Mouse (Mus musculus) splenic B cell, adult 2 months (primary cell): ENCODE data around the gene Arhgap28.

Experiments
- DNase-seq: peaks from one replicate; pipeline ENCODE4 v3.0.0-alpha.2; 2011; ENCODE audit warnings: low read depth, low spot score
- H3K27me3 ChIP-seq: 2 replicates; pipeline ENCODE4 v1.6.1; 2012; ENCODE audit warnings: mild to moderate bottlenecking, low read length, moderate library complexity, mixed read lengths; ENCODE audit not compliant: control insufficient read depth, poor library complexity, insufficient read depth, severe bottlenecking
- H3K36me3 ChIP-seq: 2 replicates; pipeline ENCODE4 v1.6.1; 2012; ENCODE audit warnings: mild to moderate bottlenecking, low read length, moderate library complexity, mixed read lengths; ENCODE audit not compliant: control insufficient read depth, poor library complexity, insufficient read depth, severe bottlenecking

The Arhgap28 gene

GRCm38 (mm10) chr17:67930957-67931356 is 73.0 kb downstream of the Arhgap28 start:
- no peaks in the 10 kb centered on the region for H3K27me3 ChIP-seq
- no peak for DNase-seq
- no peaks in the 10 kb centered on the region for H3K36me3 ChIP-seq

- no peaks in the 10 kb centered on the region for H3K27me3 ChIP-seq
- H3K36me3 ChIP-seq, result no peaks in the 10 kb centered on the region
- DNase-seq, result no peak
Observed at GRCm38 (mm10) chr17:67930467-67930866, 73.5 kb downstream of the Arhgap28 start.

DNA sequence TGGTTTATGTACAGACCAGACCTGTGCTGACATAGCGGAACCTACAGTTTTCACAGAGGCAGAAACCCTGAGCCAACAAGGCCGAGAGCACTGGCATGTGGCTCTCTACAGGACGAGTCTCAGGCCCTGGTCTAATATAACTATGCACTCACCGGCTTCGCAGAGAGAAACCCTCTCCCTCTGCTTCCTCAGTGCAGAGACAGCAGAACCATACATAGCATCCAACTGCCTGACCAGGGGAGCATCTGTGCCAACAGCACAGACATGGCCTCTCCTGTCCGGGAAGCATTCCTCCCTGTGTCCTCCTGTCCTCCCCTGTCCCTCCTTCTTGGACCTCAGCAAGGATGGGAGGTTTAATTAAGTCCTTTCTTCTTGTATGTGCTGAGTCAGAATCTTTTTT is 75.6 kb downstream of the Arhgap28 start:
- H3K36me3 ChIP-seq, result no peaks in the 10 kb centered on the region
- DNase-seq, result no peak
- no peaks in the 10 kb centered on the region for H3K27me3 ChIP-seq

GRCm38 (mm10) chr17:67927864-67928263 is 76.1 kb downstream of the Arhgap28 start:
- no peak for DNase-seq
- Histone ChIP-seq H3K36me3 (no peaks in the 10 kb centered on the region), H3K27me3 (no peaks in the 10 kb centered on the region)

DNA sequence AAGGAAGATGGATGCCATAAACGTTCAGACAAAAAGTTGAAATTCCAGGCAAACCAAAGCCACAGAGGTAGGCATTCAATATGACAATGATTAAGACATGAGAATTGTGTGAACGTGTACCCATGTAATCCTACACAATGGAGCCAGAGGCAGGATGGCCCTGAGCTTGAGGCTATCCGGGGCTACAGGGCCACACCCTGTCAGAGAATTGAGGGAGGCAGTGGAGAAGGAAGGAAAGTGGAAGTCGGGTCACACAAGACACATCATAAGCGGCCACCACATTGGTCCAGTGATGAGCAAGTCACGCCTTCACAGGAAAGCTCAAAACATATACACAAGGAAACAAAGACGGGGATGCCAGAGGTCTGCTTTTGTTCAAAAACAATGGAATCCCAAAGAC is 84.0 kb downstream of the Arhgap28 start:
- DNase-seq, result no peak
- no peaks in the 10 kb centered on the region for H3K27me3 ChIP-seq
- H3K36me3 ChIP-seq, result no peaks in the 10 kb centered on the region

DNA sequence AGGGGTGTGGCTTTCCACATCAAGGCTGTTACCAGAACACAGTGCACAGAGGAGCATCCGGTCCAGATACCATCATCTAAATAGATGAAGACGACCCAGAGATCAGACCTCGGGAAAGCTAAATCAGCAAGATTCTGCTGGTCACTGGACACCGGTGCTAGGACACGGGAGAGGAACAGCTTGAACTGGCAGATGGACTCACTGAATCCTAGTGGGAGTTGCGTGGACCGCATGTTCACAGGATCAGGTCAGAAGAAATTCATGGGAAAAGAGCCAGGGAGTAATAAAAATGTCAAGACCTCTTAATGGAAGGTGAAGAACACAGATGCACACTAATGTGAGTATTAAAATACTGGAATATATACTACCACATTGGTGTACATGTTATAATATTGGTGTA is 85.7 kb downstream of the Arhgap28 start:
- H3K27me3 ChIP-seq, result no peaks in the 10 kb centered on the region
- DNase-seq, result no peak
- no peaks in the 10 kb centered on the region for H3K36me3 ChIP-seq

- Histone ChIP-seq H3K36me3 (no peaks in the 10 kb centered on the region), H3K27me3 (no peaks in the 10 kb centered on the region)
- DNase-seq, result no peak
Observed at GRCm38 (mm10) chr17:67916901-67917300, 87.0 kb downstream of the Arhgap28 start.

- no peaks in the 10 kb centered on the region for H3K36me3 ChIP-seq
- DNase-seq, result no peak
- H3K27me3 ChIP-seq, result no peaks in the 10 kb centered on the region
Observed at GRCm38 (mm10) chr17:67912640-67913039, 91.3 kb downstream of the Arhgap28 start.

DNA sequence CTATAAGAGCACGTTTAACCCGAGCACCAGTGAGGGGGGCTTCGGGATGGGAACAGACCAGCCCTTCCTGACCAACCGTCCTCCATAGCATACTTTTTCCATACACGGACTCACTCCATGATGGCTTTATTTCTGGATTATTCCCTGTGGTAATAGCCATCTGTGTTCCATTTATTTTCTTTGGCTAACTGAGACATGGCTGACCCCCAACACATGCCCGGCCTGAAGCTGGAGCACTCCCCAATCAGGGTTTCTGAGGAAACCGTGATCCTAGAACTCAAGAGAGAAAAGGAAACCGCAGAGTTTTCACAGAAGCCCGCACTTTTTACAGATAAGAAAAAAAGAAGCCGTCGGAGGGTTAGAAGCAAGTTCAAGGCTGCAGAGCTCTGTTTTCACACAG is 91.9 kb downstream of the Arhgap28 start:
- no peaks in the 10 kb centered on the region for H3K36me3 ChIP-seq
- DNase-seq, result no peak

DNA sequence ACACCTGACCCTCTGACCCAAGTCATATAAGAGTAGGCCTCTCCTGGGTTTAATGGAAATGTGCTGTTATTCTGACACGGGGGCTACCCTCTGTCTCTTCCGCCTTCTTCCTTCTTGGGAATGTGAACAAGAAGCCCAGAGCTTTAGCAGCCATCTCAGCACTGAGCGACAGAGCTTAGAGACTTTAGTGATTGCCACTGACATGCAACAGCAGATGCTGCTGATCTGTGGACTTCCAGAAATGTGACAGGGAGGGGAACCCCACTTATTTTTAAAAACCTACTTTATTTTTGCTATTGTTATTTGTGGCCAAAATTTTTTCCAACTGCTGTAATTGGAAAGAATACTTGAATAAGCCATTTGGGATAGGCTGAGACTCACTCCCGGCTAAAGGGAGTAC is 95.4 kb downstream of the Arhgap28 start:
- Histone ChIP-seq H3K27me3 (no peaks in the 10 kb centered on the region), H3K36me3 (no peaks in the 10 kb centered on the region)
- no peak for DNase-seq

More for the DNA sequence above, 91.9 kb downstream of the Arhgap28 start:
- no peaks in the 10 kb centered on the region for H3K27me3 ChIP-seq

DNA sequence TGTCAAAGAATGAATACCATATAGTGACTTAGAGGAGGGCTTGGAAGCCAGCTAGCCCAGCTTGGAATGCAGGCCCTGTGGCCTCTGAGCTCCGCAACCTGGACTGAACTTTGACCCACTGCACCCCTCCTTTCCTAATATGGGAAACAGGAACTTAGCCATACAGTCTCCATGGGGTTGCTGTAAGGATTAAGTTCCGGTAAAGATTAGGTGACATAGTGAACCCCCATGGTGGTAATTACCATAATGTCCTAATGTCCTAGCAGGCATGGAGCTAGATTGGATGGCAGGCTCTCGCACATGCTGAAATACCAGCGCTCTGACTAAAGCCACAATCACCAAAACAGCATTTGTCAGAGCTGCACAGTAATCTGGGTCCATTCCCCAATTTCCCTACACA is 95.8 kb downstream of the Arhgap28 start:
- no peak for DNase-seq
- Histone ChIP-seq H3K27me3 (no peaks in the 10 kb centered on the region), H3K36me3 (no peaks in the 10 kb centered on the region)

GRCm38 (mm10) chr17:67907532-67908054 is 96.3 kb downstream of the Arhgap28 start:
- no peak for DNase-seq
- no peaks in the 10 kb centered on the region for H3K36me3 ChIP-seq

GRCm38 (mm10) chr17:67906236-67906635 is 97.7 kb downstream of the Arhgap28 start:
- Histone ChIP-seq H3K27me3 (no peaks in the 10 kb centered on the region), H3K36me3 (no peaks in the 10 kb centered on the region)
- no peak for DNase-seq

More at GRCm38 (mm10) chr17:67907532-67908054, 96.3 kb downstream of the Arhgap28 start:
- no peaks in the 10 kb centered on the region for H3K27me3 ChIP-seq

DNA sequence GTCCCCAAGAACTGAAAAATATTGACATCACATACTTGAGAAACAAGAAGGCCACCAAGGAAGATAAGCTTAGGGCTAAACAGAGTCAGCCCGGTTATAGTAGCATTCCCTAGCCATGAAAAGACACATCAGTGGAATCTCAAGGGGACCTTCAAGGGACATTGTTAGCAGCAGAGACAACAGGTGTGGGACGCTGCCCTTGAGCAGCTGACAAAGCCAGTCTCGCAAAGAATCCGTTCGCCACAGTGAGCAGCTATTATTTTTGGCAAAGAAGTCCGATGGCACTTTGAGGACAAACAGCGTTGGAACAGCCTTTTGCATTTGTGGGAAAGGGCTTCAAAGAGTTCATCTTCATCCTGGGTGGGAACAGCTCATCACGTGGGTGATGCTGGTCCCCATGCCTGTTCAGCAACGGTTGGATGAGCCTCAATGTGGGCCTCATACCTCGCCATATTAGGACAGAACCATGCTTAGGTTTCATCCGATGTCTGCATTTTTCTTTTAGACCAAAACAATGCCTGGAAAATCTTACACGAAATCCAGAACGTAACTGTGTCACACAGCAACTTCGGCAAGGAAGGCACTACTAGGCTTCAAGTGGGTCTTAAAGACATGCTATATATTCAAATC is 99.5 kb downstream of the Arhgap28 start:
- H3K36me3 ChIP-seq, result no peaks in the 10 kb centered on the region
- H3K27me3 ChIP-seq, result no peaks in the 10 kb centered on the region
- DNase-seq, result no peak

DNA sequence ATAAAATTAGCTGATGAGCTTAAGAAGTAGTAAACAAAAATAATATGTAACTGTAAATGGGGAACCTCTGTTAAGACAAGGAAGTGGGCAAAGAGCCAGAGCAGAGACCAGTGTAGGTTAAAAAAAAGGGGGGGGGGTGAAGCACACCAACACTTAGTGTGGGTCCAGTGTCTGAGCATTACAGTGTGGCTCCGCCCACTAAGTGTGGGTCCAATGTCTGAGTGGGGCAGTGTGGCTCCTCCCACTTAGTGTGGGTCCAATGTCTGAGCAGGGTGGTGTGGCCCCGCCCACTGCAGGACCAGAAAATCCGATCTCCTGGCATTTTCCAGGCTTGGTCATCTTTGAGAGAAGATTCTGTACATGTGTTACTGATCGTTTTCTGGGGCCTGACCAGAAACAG is 101.1 kb downstream of the Arhgap28 start:
- Histone ChIP-seq H3K27me3 (no peaks in the 10 kb centered on the region), H3K36me3 (no peaks in the 10 kb centered on the region)
- no peak for DNase-seq

GRCm38 (mm10) chr17:67901161-67901560 is 102.8 kb downstream of the Arhgap28 start:
- no peaks in the 10 kb centered on the region for H3K27me3 ChIP-seq
- no peaks in the 10 kb centered on the region for H3K36me3 ChIP-seq
- no peak for DNase-seq
